Mouse (Mus musculus): ENCODE measurements at regions not wholly inside any gene's neighbourhood (a gene's known extent, or its start where the extent isn't known, plus 50 kb on each side); places are given as distances from the start of the nearest gene placed in this dataset.
A peak's percentile ranks its signal among the peaks of the same experiment; 100 is the strongest.

DNA sequence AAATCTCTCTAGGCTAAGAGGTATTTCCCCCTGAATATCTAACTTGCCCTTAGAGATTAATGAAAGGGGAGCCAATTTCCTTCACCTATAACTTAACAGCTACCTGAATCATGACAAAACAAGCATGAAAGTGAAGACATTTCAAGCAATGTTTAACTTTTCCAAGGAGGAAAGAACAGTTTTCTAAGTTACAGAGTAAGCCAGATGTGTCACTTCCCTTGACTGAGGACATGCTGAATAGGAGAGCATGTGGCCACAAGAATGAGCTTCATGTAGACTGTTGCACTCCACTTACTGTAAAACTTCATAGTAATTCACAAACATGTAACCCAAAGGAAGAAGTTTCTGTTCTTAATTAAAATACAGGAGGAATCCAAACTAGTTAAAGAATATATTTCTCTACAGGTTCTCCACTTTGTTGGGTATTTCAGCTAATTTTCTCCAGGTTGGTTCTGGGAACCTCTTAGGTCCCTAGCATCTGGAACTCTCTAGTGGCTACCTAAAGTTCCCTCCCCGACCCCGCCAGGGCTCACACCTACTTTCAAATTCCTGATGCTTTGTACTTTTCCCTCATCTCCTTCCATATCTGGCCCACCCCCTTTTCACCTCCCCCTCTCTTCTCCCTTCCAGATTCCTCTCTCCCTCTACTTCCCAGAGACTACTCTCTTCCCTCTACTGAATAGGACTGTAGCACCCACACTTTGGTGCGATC lies 142.0 kb upstream of the Tyrp1 start:
- no peak for DNase-seq

DNA sequence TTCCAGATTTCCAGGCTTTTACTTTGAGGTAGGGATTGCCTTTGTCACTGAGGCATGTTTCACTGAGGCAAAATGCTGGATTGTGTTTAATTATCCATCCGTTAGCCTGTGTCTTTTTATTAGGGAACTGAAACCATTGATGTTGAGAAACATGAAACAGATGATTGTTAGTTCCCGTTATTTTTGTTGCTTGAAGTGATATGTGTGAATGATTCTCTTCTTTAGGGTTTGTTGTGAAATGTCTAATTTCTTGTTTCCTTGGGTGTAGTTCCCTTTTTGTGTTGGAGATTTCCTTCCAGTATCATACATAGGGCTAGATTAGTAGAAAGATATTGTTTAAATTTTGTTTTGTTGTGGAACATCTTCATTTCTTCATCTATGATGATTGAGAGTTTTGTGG lies 121.2 kb upstream of the Tyrp1 start:
- no peak for DNase-seq

DNA sequence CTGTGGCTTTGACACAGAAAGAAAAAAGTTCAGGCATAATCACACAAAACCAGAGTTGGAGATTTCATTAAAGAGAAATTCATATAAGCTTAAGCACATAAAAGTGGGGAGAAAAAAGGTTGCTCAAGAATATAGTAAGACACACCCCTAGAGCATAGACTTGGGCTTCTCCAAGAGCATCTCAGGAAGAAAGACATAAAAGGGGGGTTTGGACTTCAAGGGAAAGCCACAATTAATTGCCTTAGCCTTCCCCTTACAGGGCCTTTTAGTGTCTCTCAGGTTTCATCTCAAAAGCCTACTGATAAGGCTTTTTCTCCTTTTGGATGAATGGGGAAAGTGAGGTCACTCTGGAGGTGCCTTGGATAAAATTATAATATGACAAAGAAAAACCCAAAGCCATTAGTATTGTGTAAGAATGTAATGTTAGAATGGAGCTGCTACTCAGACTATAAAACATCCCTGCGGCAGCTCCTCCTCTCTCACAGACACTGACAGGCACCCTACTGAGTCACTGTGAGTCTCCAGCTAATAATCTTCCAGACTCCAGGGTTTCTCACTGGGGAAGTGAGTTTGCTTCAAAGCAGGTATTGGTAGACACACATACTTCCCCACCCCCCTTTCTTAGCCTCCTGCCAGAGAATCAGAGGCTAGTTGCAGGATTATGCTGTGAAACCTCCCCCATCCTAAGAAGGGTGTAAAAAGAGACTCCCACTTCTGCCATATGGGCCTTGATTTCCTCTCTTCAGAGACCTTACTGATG lies 88.8 kb upstream of the Tyrp1 start:
- no peak for DNase-seq

DNA sequence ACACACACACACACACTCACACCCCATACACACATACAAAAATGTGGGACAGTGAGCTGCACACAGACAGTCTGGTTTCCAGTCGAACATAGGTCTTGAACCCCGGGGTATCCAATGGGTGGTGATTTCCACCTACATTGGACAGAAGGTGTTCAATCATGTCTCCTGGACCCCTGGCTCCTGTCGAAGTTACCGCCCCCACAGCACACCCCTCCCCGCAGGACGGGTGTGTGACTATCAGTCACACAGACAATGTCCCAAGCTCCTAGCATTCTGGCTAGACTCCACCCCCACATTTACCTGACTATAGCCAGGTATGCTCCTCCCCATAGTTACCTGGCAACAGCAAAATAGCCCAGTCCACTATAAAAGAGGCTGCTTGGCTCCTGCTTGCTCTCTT lies 81.7 kb upstream of the Tyrp1 start:
- DNase-seq = no peak

DNA sequence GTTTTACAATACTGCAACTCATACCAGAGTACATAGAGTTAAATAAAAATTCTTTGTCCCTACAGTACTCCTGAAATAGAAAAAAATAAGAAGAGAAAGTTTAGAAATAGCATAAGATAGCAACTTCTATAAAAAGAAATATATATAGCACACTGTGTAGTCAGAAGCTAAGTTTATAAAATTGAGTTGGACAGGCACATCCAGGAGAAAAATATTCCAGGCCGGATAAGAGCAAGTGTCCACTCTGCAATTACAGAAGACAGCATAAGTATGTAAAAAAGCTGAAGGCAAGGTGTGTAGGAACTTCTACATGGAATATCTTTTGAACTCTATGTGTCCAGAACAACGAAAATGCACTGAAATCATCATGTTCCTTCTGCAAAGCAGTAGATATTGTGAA lies 77.8 kb upstream of the Tyrp1 start:
- DNase-seq = no peak

DNA sequence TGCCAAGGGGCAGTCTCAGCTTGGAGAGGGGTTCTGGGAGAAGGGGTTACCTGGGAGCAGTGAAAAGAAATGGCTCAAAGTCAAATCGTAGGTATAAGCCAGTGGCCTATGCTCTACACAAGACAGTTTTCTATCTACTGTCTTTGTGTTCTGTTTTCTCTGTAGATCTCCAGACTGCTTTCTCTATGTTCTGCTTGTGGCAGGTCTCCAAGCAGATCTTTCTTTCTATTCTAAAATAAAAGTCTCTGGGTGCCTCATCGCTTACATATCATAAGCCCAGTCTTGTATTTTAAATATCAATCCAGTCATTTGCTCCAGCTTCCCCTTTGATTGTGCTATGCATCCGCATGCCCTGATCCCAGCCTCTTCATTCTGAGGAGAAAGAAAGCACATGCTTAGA lies 69.9 kb upstream of the Tyrp1 start:
- no peak for DNase-seq

DNA sequence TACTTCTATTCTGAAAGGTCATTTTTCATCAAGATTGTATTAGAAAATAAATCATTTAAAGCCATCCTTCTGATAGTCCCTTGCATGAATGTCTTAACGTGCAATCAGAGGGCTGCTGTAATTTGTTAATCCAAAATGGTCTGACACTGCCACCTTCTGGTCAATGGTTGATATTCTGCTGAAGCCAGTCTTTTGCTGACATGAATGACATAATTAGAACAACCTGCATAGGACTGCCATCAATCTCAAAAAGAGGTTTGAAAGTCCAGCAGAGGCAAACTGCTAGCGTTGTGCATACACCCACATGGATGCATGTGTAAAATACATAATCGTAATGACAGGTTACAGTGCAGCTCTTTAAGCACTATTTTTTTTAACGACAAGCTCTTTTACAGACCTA lies 68.1 kb upstream of the Tyrp1 start:
- peak; percentile 12 for DNase-seq

DNA sequence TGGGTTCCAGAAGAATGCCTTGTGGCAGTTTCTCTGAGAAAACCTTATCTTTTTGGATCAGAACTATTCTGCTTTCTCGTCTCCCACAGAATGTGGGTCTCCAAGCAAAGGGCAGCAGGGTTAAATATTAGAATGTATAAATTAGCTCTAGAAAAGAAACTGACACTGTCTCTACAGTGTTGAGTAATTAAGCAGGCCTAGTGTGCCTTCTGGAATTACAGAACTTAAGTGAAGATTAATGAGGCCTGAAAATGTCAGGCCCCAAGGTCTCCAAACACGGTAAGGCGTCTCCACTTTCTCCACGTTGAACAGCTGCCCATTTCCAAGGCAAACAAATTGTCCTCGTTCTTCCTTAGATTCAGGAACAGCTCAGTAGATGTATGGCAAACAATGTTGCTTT lies 66.5 kb upstream of the Tyrp1 start:
- DNase-seq = no peak
